Mouse (Mus musculus) splenic B cell, adult 2 months (primary cell): ENCODE results near the gene Map3k13.

Experiments used
- DNase-seq: peaks from one replicate; pipeline ENCODE4 v3.0.0-alpha.2; 2011; ENCODE audit warnings: low read depth, low spot score
- H3K27me3 ChIP-seq: 2 replicates; pipeline ENCODE4 v1.6.1; 2012; ENCODE audit warnings: mild to moderate bottlenecking, low read length, moderate library complexity, mixed read lengths; ENCODE audit not compliant: control insufficient read depth, poor library complexity, insufficient read depth, severe bottlenecking
- H3K36me3 ChIP-seq: 2 replicates; pipeline ENCODE4 v1.6.1; 2012; ENCODE audit warnings: mild to moderate bottlenecking, low read length, moderate library complexity, mixed read lengths; ENCODE audit not compliant: control insufficient read depth, poor library complexity, insufficient read depth, severe bottlenecking

The Map3k13 gene

GRCm38 (mm10) chr16:21853446-21853941, 59.3 kb downstream of the Map3k13 start:
- Histone ChIP-seq H3K27me3 (no peaks in the 10 kb centered on the region), H3K36me3 (no peaks in the 10 kb centered on the region)
- DNase-seq, result no peak

DNA sequence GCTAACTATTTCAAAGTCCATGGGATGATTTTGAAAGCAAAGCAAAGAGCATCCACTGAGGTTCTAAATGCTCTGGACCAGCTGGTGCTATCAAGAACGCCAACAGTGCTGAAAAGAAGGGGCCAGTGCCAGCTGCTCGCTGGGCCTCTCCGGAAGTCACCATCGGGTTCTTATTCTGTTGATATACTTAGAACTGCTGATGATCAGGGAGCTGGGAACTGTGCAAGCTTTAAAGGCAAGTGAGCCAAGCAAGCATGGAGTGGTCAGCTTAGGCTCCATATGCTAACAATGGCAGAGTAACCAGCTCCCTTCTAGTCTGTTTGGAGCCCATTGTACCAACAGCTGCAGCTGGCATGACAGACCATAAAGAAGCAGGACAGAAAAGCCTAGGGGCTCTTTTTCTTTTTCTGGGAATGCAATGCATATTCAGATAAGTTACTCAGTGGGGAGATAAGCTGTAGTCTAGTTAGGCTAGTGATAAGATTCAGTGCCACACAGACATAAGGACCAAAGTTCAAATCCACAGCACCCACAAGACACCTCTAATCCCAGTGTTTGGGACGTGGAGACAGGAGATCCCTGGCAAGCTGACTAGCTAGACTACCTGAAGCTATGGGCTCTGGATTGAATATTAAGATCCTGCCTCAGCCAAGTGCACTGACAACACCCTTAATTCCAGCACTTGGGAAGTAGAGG, 60.6 kb downstream of the Map3k13 start:
- H3K36me3 ChIP-seq, result no peaks in the 10 kb centered on the region

GRCm38 (mm10) chr16:21856134-21856533, 62.0 kb downstream of the Map3k13 start:
- H3K27me3 ChIP-seq, result no peaks in the 10 kb centered on the region
- H3K36me3 ChIP-seq, result no peaks in the 10 kb centered on the region
- DNase-seq, result no peak

More for the DNA sequence above, 60.6 kb downstream of the Map3k13 start:
- DNase-seq, result no peak
- H3K27me3 ChIP-seq, result no peaks in the 10 kb centered on the region

- Histone ChIP-seq H3K27me3 (no peaks in the 10 kb centered on the region), H3K36me3 (no peaks in the 10 kb centered on the region)
- DNase-seq, result no peak
Observed at GRCm38 (mm10) chr16:21857126-21857644, 63.0 kb downstream of the Map3k13 start.

GRCm38 (mm10) chr16:21858163-21858562, 64.0 kb downstream of the Map3k13 start:
- H3K27me3 ChIP-seq, result no peaks in the 10 kb centered on the region
- H3K36me3 ChIP-seq, result no peaks in the 10 kb centered on the region
- DNase-seq, result no peak

DNA sequence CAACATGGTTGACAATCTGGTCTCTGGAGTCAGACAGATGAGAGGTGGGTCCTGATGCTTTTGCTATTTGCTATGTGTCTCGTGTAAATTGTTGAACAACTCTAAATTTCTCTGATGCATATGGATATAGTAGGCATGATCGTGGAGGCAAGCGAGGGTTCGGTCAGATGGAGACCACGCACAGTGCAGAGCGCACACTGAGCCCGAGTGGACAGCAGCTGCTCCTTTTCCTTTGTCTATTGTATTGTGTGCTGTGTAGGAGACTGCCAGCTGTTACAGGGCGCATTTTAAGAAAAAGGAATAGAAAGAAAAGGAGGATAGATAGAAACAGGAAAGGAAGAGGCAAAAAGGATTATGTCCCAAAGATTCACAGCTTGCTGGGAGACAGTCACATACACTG, 64.7 kb downstream of the Map3k13 start:
- Histone ChIP-seq H3K36me3 (no peaks in the 10 kb centered on the region), H3K27me3 (no peaks in the 10 kb centered on the region)
- DNase-seq, result no peak

- no peak for DNase-seq
- no peaks in the 10 kb centered on the region for H3K27me3 ChIP-seq
- no peaks in the 10 kb centered on the region for H3K36me3 ChIP-seq
Observed at GRCm38 (mm10) chr16:21862448-21862847, 68.3 kb downstream of the Map3k13 start.

- no peaks in the 10 kb centered on the region; the same call in 1 of the 2 replicates for H3K27me3 ChIP-seq
- no peak for DNase-seq
Observed at GRCm38 (mm10) chr16:21865250-21865982, 71.3 kb downstream of the Map3k13 start.

DNA sequence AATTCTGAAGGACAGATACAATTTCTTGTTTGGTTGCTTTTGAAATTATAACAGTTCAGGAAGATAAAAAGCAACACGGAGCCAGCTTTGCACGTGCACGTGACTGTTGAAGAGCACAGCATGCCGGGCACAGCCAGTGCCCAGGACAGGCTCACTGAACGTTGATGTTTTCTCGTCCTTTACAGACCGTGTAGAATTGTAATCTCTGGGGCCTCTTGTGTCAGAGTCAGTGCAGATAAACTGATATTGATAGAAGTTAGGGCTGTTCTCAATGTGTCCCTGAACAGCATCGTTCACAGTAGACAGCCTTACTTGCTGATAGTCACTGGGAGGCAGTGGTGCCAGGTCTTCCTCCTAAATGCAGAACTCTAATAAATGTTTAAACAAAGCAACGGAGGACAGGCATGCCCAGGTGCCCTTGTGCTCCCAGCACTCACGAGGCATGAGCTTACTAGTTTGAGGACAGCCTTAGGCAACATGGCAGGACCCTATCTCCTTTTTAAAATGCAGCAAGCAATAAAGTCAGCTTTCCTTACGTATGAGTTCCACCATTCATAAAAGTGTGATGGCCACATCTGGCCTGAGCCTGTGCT, 71.9 kb downstream of the Map3k13 start:
- no peaks in the 10 kb centered on the region for H3K36me3 ChIP-seq
- DNase-seq, result no peak
- H3K27me3 ChIP-seq, result no peaks in the 10 kb centered on the region; the same call in 1 of the 2 replicates

More at GRCm38 (mm10) chr16:21865250-21865982, 71.3 kb downstream of the Map3k13 start:
- H3K36me3 ChIP-seq, result no peaks in the 10 kb centered on the region

DNA sequence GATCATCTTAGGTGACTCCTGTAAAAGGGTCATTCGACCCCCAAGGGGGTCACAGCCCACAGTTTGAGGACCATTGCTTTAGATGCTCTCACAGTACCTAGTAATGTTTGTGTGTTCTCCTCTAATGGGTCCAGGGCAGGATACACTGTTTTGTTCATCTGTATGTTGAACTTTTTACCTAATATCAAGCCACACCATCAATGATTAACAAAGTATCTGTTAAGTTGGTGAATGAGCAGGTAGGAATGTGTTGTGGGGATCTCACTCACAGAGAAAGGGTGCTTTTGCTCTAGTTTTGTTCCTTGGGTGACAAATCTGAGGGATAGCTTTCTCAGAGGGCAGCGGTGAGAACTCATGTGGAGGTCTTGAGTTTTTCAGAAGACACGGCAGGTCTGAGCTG, 73.6 kb downstream of the Map3k13 start:
- no peaks in the 10 kb centered on the region; the same call in 1 of the 2 replicates for H3K27me3 ChIP-seq
- no peaks in the 10 kb centered on the region for H3K36me3 ChIP-seq
- no peak for DNase-seq

- H3K36me3 ChIP-seq, result no peaks in the 10 kb centered on the region
- no peaks in the 10 kb centered on the region; the same call in 1 of the 2 replicates for H3K27me3 ChIP-seq
- no peak for DNase-seq
Observed at GRCm38 (mm10) chr16:21868651-21869050, 74.5 kb downstream of the Map3k13 start.

GRCm38 (mm10) chr16:21869879-21870278, 75.7 kb downstream of the Map3k13 start:
- Histone ChIP-seq H3K36me3 (no peaks in the 10 kb centered on the region), H3K27me3 (no peaks in the 10 kb centered on the region; the same call in 1 of the 2 replicates)
- DNase-seq, result no peak

DNA sequence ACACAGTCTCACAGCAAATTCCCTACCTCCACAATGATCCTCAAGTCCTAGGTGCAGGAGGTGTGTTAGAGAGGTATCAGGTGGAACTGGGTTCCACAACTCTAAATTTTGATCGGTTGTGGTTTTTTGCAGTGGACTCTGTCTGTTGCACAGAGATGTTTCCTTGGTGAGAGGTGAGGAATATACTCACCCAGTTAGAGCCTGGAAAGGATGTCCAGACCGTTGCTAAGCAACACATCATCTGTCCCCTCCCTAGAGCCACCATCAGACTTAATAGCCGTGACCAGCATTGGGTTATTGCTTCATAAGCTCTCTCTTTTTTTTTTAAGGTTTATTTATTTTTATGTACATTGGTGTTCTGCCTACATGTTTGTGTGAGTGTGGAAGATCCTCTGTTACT, 83.6 kb downstream of the Map3k13 start:
- Histone ChIP-seq H3K27me3 (no peaks in the 10 kb centered on the region), H3K36me3 (no peaks in the 10 kb centered on the region)
- DNase-seq, result no peak

DNA sequence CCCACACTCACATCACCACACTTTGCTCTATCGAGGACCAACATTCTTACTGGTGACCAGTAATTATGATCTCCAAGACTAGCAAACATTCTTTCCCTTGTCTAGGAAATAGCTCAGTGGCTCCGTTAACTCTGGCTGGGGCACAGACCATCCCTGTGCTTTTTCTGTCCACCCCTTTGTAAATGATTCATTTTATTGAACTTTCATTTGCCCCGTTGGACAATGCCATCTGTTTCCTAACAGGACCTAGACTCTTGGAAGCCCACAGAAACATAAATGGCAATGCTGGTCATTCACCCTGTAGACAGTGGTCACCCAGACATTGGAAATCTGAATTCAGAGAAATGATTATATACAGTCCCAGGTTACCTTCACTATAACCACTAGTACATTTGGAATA, 84.7 kb downstream of the Map3k13 start:
- H3K36me3 ChIP-seq, result no peaks in the 10 kb centered on the region
- H3K27me3 ChIP-seq, result no peaks in the 10 kb centered on the region
- no peak for DNase-seq

DNA sequence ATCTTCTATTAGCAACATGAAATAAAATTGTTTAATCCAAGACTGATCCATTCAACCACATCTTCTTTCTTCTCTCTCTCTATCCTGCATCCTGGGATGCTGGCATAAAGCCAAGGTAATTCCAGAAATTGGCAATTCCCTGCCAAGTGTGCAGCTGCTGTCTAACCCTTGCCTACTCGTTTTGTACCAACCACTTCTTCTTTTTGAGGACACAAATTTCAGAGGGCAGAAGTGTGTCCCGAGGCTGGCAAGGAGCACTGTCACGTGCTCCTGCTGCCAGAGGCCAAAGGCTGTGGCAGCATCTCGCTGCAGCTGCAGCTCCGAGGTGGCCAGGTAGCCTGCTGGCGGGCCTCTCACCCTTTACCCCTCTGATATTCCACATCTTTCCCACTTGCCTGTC, 87.0 kb downstream of the Map3k13 start:
- no peaks in the 10 kb centered on the region for H3K27me3 ChIP-seq
- H3K36me3 ChIP-seq, result no peaks in the 10 kb centered on the region
- no peak for DNase-seq
